Mouse (Mus musculus): ENCODE data around the gene Gipr. TPM values are rescaled to one million over a fixed set of nuclear protein-coding genes. Genes with fewer than 3 reads are reported as not detected.

Gene Gipr
- polyA plus RNA-seq, 1 experiment from 2014 or later: 4.8 TPM

GRCm38 (mm10) chr7:19208944-19209472, 43.1 kb upstream of the Gipr start:
- ATAC-seq (no peak), DNase-seq (ENCODE audit: low spot score) (peak; percentile 84)
- WGBS: 48% methylated on average over 7 of the region's 7 CpGs
- Histone ChIP-seq H3K27me3 (replicated peaks; ENCODE audit: control insufficient read depth, insufficient read depth, low read length) (no peaks in the 10 kb centered on the region), H3K9me3 (replicated peaks; ENCODE audit: control insufficient read depth, low read length) (no peaks in the 10 kb centered on the region), H3K36me3 (ENCODE audit: control insufficient read depth, insufficient read depth, low read length) (peaks cover 22% of the 10 kb centered on the region), H3K27ac (ENCODE audit: low read depth, low read length) (no peak overlapping the region), H3K9ac (ENCODE audit: low read length) (no peak overlapping the region), H3K4me1 (ENCODE audit: control insufficient read depth, insufficient read depth, low read length) (peaks cover 3% of the 10 kb centered on the region; the same call in 1 of the 2 replicates), H3K4me2 (ENCODE audit: low read length) (no peak overlapping the region), H3K4me3 (ENCODE audit: low read depth, low read length) (no peak overlapping the region)

DNA sequence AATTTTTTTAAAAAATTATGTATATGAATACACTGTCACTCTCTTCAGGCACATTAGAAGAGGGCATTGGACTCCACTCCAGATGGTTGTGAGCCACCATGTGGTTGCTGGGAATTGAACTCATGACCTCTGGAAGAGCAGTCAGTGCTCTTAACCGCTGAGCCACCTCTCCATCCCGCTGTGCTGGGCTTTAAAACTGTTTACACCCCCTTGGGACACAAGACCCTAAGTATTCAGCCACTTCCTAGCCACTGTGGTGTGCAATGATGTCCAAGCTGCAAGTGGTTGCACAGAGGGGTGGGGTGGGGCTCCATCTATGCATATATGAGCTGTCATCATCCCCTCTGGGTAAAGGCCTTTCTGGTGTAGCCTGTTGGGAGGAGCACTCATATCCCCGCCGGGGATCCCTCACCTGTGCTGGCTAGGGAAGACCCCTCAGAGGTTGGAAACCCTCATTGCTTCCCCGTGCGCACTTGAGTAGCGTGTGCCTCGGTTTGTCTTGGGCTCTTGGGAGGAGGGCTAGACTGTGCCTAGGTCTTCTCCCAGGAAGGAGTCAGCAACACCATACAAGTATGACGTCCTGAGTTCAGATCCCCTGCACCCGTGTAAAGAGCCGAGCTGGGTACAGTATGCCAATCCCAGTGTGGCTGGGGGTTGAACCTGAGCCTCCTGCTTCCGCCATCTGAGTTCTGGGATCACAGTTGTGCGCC, 42.4 kb upstream of the Gipr start:
- H3K27me3 ChIP-seq (replicated peaks; ENCODE audit: control insufficient read depth, insufficient read depth, low read length): no peaks in the 10 kb centered on the region
- peaks cover 3% of the 10 kb centered on the region; the same call in 1 of the 2 replicates for H3K4me1 ChIP-seq (ENCODE audit: control insufficient read depth, insufficient read depth, low read length)
- no peak for DNase-seq (ENCODE audit: low spot score)
- no peak overlapping the region for H3K9ac ChIP-seq (ENCODE audit: low read length)
- H3K27ac ChIP-seq (ENCODE audit: low read depth, low read length): no peak overlapping the region
- H3K4me3 ChIP-seq (ENCODE audit: low read depth, low read length): no peak overlapping the region
- H3K36me3 ChIP-seq (ENCODE audit: control insufficient read depth, insufficient read depth, low read length): peaks cover 22% of the 10 kb centered on the region
- 82% methylated on average over 13 of the region's 13 CpGs for WGBS
- no peak for ATAC-seq
- no peak overlapping the region for H3K4me2 ChIP-seq (ENCODE audit: low read length)
- H3K9me3 ChIP-seq (replicated peaks; ENCODE audit: control insufficient read depth, low read length): no peaks in the 10 kb centered on the region

DNA sequence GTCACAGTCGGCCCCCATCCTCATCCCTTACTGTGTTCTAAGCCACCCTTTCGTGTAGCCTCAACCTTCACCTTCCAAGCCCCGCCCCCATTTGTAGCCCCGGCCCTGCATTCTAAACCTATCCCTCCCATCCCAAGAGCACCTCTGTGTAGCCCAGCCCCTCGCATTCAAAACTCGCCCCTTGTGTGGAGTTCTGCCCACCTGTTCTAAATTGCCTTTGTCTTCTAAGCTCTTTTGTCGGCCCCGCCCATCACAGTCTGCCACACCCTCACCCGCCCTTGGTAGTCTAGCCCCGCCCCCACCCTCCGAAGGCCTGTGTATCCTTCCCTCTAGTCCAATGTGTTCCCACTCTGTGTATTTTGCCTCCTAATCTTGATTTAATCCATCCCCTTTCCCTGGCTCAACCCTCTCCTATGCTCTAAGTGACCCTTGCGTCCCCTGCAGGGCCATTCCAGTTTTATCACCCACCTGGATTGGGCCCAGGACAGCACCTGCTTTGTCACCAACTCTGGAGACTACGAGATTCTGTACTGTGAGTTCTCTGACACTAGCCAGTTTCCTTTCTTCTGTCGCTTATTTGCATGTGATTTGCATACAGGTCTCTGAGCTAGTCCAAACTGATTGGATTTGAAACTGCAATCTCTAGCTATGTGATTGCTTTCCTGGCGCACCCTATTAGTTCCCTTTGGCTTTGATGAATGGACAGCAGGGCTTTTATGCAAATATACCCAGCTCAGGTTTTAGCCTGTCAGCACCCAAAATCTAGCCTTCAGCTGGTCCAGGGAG, 36.3 kb upstream of the Gipr start:
- Histone ChIP-seq H3K36me3 (ENCODE audit: control insufficient read depth, insufficient read depth, low read length) (peaks cover 48% of the 10 kb centered on the region), H3K9ac (ENCODE audit: low read length) (no peak overlapping the region)
- ATAC-seq: no peak

GRCm38 (mm10) chr7:19201660-19202059, 35.7 kb upstream of the Gipr start:
- H3K9me3 ChIP-seq (replicated peaks; ENCODE audit: control insufficient read depth, low read length): no peaks in the 10 kb centered on the region
- no peak overlapping the region for H3K9ac ChIP-seq (ENCODE audit: low read length)
- peaks cover 53% of the 10 kb centered on the region for H3K36me3 ChIP-seq (ENCODE audit: control insufficient read depth, insufficient read depth, low read length)
- DNase-seq (ENCODE audit: low spot score) (no peak), ATAC-seq (no peak)
- H3K4me3 ChIP-seq (ENCODE audit: low read depth, low read length): no peak overlapping the region
- H3K4me1 ChIP-seq (ENCODE audit: control insufficient read depth, insufficient read depth, low read length): no peaks in the 10 kb centered on the region
- H3K4me2 ChIP-seq (ENCODE audit: low read length): no peak overlapping the region
- H3K27me3 ChIP-seq (replicated peaks; ENCODE audit: control insufficient read depth, insufficient read depth, low read length): no peaks in the 10 kb centered on the region
- H3K27ac ChIP-seq (ENCODE audit: low read depth, low read length): no peak overlapping the region
- WGBS: 66% methylated on average over 10 of the region's 15 CpGs

More for the DNA sequence above, 36.3 kb upstream of the Gipr start:
- no peak for DNase-seq (ENCODE audit: low spot score)
- 60% methylated on average over 15 of the region's 15 CpGs for WGBS
- Histone ChIP-seq H3K27ac (ENCODE audit: low read depth, low read length) (no peak overlapping the region), H3K4me1 (ENCODE audit: control insufficient read depth, insufficient read depth, low read length) (no peaks in the 10 kb centered on the region), H3K4me2 (ENCODE audit: low read length) (no peak overlapping the region), H3K27me3 (replicated peaks; ENCODE audit: control insufficient read depth, insufficient read depth, low read length) (no peaks in the 10 kb centered on the region), H3K4me3 (ENCODE audit: low read depth, low read length) (no peak overlapping the region), H3K9me3 (replicated peaks; ENCODE audit: control insufficient read depth, low read length) (no peaks in the 10 kb centered on the region)

GRCm38 (mm10) chr7:19197985-19198384, 32.1 kb upstream of the Gipr start:
- Histone ChIP-seq H3K27me3 (replicated peaks; ENCODE audit: control insufficient read depth, insufficient read depth, low read length) (no peaks in the 10 kb centered on the region), H3K9ac (ENCODE audit: low read length) (no peak overlapping the region), H3K27ac (ENCODE audit: low read depth, low read length) (no peak overlapping the region), H3K36me3 (ENCODE audit: control insufficient read depth, insufficient read depth, low read length) (peaks cover 55% of the 10 kb centered on the region), H3K9me3 (replicated peaks; ENCODE audit: control insufficient read depth, low read length) (no peaks in the 10 kb centered on the region; the same call in 1 of the 2 replicates), H3K4me3 (ENCODE audit: low read depth, low read length) (no peak overlapping the region), H3K4me2 (ENCODE audit: low read length) (no peak overlapping the region), H3K4me1 (ENCODE audit: control insufficient read depth, insufficient read depth, low read length) (no peaks in the 10 kb centered on the region)
- ATAC-seq (no peak), DNase-seq (ENCODE audit: low spot score) (no peak)
- 25% methylated on average over 2 of the region's 2 CpGs for WGBS

GRCm38 (mm10) chr7:19196676-19197075, 30.7 kb upstream of the Gipr start:
- Histone ChIP-seq H3K4me1 (ENCODE audit: control insufficient read depth, insufficient read depth, low read length) (no peaks in the 10 kb centered on the region), H3K27ac (ENCODE audit: low read depth, low read length) (no peak overlapping the region), H3K36me3 (ENCODE audit: control insufficient read depth, insufficient read depth, low read length) (peaks cover 60% of the 10 kb centered on the region), H3K9ac (ENCODE audit: low read length) (no peak overlapping the region), H3K4me2 (ENCODE audit: low read length) (no peak overlapping the region), H3K4me3 (ENCODE audit: low read depth, low read length) (no peak overlapping the region), H3K9me3 (replicated peaks; ENCODE audit: control insufficient read depth, low read length) (no peaks in the 10 kb centered on the region; the same call in 1 of the 2 replicates), H3K27me3 (replicated peaks; ENCODE audit: control insufficient read depth, insufficient read depth, low read length) (no peaks in the 10 kb centered on the region)
- peak; percentile 41 for DNase-seq (ENCODE audit: low spot score)
- 65% methylated on average over 6 of the region's 6 CpGs for WGBS
- no peak for ATAC-seq

DNA sequence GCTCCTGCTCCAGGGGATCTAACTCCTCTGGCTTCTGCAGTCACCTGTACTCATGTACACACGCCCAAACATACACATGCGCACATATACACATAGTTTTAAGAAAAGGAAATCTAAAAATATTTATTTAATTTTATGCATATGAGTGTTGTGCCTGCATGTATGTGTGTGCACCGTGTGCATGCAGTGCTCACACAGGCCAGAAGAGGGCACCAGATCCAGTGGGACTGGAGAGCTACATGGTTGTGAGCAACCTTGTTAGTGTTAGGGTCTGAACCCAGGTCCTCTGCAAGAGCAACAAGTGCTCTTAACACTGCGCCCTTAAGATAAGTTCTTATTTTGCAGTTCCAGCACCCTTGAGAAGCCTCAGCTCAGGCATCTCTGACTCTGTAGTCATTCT, 28.7 kb upstream of the Gipr start:
- Histone ChIP-seq H3K4me3 (ENCODE audit: low read depth, low read length) (no peak overlapping the region), H3K4me2 (ENCODE audit: low read length) (no peak overlapping the region), H3K27me3 (replicated peaks; ENCODE audit: control insufficient read depth, insufficient read depth, low read length) (no peaks in the 10 kb centered on the region), H3K27ac (ENCODE audit: low read depth, low read length) (no peak overlapping the region), H3K9me3 (replicated peaks; ENCODE audit: control insufficient read depth, low read length) (no peaks in the 10 kb centered on the region; the same call in 1 of the 2 replicates), H3K4me1 (ENCODE audit: control insufficient read depth, insufficient read depth, low read length) (no peaks in the 10 kb centered on the region), H3K9ac (ENCODE audit: low read length) (no peak overlapping the region), H3K36me3 (ENCODE audit: control insufficient read depth, insufficient read depth, low read length) (peaks cover 58% of the 10 kb centered on the region)
- DNase-seq (ENCODE audit: low spot score) (no peak), ATAC-seq (no peak)
- 95% methylated on average over 4 of the region's 4 CpGs for whole genome bisulfite sequencing

- H3K9me3 ChIP-seq (replicated peaks; ENCODE audit: control insufficient read depth, low read length): no peaks in the 10 kb centered on the region
- H3K36me3 ChIP-seq (ENCODE audit: control insufficient read depth, insufficient read depth, low read length): peaks cover 27% of the 10 kb centered on the region
- no peak overlapping the region for H3K9ac ChIP-seq (ENCODE audit: low read length)
- H3K27me3 ChIP-seq (replicated peaks; ENCODE audit: control insufficient read depth, insufficient read depth, low read length): peaks cover 5% of the 10 kb centered on the region
- no peak overlapping the region for H3K4me3 ChIP-seq (ENCODE audit: low read depth, low read length)
- ATAC-seq (peak; percentile 74), DNase-seq (ENCODE audit: low spot score) (peak; percentile 80)
- H3K27ac ChIP-seq (ENCODE audit: low read depth, low read length): peak overlapping the region; percentile 79; the same call in 1 of the 2 replicates
- 40% methylated on average over 6 of the region's 6 CpGs for WGBS
- peak overlapping the region; percentile 11 for H3K4me2 ChIP-seq (ENCODE audit: low read length)
- peaks cover 20% of the 10 kb centered on the region for H3K4me1 ChIP-seq (ENCODE audit: control insufficient read depth, insufficient read depth, low read length)
Observed at GRCm38 (mm10) chr7:19184758-19185157, 18.8 kb upstream of the Gipr start.
